Mouse (Mus musculus) C2C12 (cell line): ENCODE measurements around the gene Trim10. TPM values are rescaled to one million over a fixed set of nuclear protein-coding genes. Genes with fewer than 3 reads are reported as not detected.

Source experiments
- H3K27me3 ChIP-seq: one replicate; pipeline ENCODE4 v1.6.1; 2011; ENCODE audit not compliant: control insufficient read depth, insufficient read depth, insufficient read length
- H3K36me3 ChIP-seq: one replicate; pipeline ENCODE4 v1.6.1; 2011; ENCODE audit not compliant: control insufficient read depth, insufficient read depth
- H3K4me3 ChIP-seq: one replicate; pipeline ENCODE4 v1.5.1; 2011; ENCODE audit warnings: mild to moderate bottlenecking, control low read depth; ENCODE audit not compliant: poor library complexity, insufficient read depth, severe bottlenecking
- H3K79me2 ChIP-seq: one replicate; pipeline ENCODE4 v1.6.1; 2011; ENCODE audit not compliant: control insufficient read depth, insufficient read depth
- H3K79me3 ChIP-seq: one replicate; pipeline ENCODE4 v1.6.1; 2011; ENCODE audit warnings: low read depth, control low read depth
- H3ac ChIP-seq: one replicate; pipeline ENCODE3; 2011; ENCODE audit warnings: low read depth; ENCODE audit not compliant: control insufficient read depth, insufficient read length
- CEBPB ChIP-seq: IDR thresholded peaks from one replicate; pipeline ENCODE4 v1.6.1; 2011; ENCODE audit warnings: low read depth, mild to moderate bottlenecking, control low read depth, moderate library complexity
- CTCF ChIP-seq: IDR thresholded peaks from one replicate; pipeline ENCODE4 v1.5.1; 2011; ENCODE audit not compliant: control insufficient read depth, insufficient read depth, insufficient read length
- FOSL1 ChIP-seq: IDR thresholded peaks from one replicate; pipeline ENCODE4 v1.8.0; 2011; ENCODE audit warnings: mild to moderate bottlenecking, low read length; ENCODE audit not compliant: poor library complexity, insufficient read depth, severe bottlenecking
- MAX ChIP-seq: IDR thresholded peaks from one replicate; pipeline ENCODE4 v1.6.1; 2011; ENCODE audit warnings: mild to moderate bottlenecking, control low read depth
- MYOD1 ChIP-seq: IDR thresholded peaks from one replicate; pipeline ENCODE4 v1.6.1; 2011; ENCODE audit warnings: low read depth; ENCODE audit not compliant: control insufficient read depth, insufficient read length
- MYOG ChIP-seq: IDR thresholded peaks from one replicate; pipeline ENCODE4 v1.6.1; 2011; ENCODE audit not compliant: control insufficient read depth, insufficient read length; ENCODE audit errors: extremely low read depth
- USF1 ChIP-seq: IDR thresholded peaks from one replicate; pipeline ENCODE4 v1.6.1; 2011; ENCODE audit warnings: low read depth, mild to moderate bottlenecking, control low read depth, moderate library complexity
- polyA plus RNA-seq: library from polyadenylated mRNA; unstranded; fragments of >200 nt; fragmentation: generic; extraction: Trizol; gene quantifications from one replicate; pipeline ENCODE4 v1.2.1, GENCODE M21; 2012; ENCODE audit warnings: missing spikeins

Trim10 gene
- polyA plus RNA-seq, 1 experiment, result not detected

GRCm38 (mm10) chr17:36920239-36920638 lies 50.9 kb downstream of the Trim10 start:
- no peak overlapping the region for H3K4me3 ChIP-seq
- no peaks in the 10 kb centered on the region for H3K79me2 ChIP-seq
- H3K36me3 ChIP-seq, result no peaks in the 10 kb centered on the region
- TF ChIP-seq FOSL1, result no peak
- TF ChIP-seq CTCF, result no peak
- TF ChIP-seq USF1, result no peak
- TF ChIP-seq CEBPB, result no peak
- no peak for TF ChIP-seq MYOG
- no peak for TF ChIP-seq MYOD1
- TF ChIP-seq MAX, result no peak
- H3K27me3 ChIP-seq, result no peaks in the 10 kb centered on the region
- no peaks in the 10 kb centered on the region for H3K79me3 ChIP-seq
- H3ac ChIP-seq, result no peak overlapping the region

GRCm38 (mm10) chr17:36922715-36923114 lies 53.3 kb downstream of the Trim10 start:
- Histone ChIP-seq H3K27me3 (no peaks in the 10 kb centered on the region), H3K36me3 (no peaks in the 10 kb centered on the region), H3ac (no peak overlapping the region), H3K79me2 (no peaks in the 10 kb centered on the region), H3K79me3 (no peaks in the 10 kb centered on the region), H3K4me3 (no peak overlapping the region)
- TF ChIP-seq MYOG, result no peak
- no peak for TF ChIP-seq FOSL1
- TF ChIP-seq MYOD1, result no peak
- no peak for TF ChIP-seq USF1
- no peak for TF ChIP-seq CEBPB
- no peak for TF ChIP-seq MAX
- TF ChIP-seq CTCF, result no peak

- Histone ChIP-seq H3K27me3 (no peaks in the 10 kb centered on the region), H3K79me3 (no peaks in the 10 kb centered on the region), H3ac (no peak overlapping the region), H3K4me3 (no peak overlapping the region), H3K79me2 (no peaks in the 10 kb centered on the region), H3K36me3 (no peaks in the 10 kb centered on the region)
- no peak for TF ChIP-seq CEBPB
These were observed 54.1 kb downstream of the Trim10 start for GRCm38 (mm10) chr17:36923491-36923890.

Other genes with a start within 250 kb of the Trim10 start
- gene H2-M9, start 226.9 kb upstream of the Trim10 start, polyA plus RNA-seq, result not detected
- not detected for gene H2-M1, start 197.4 kb upstream of the Trim10 start, polyA plus RNA-seq
- not detected for gene H2-M10.5, start 96.7 kb upstream of the Trim10 start, polyA plus RNA-seq
- gene H2-M10.6, start 57.4 kb upstream of the Trim10 start, polyA plus RNA-seq, result not detected
- gene Trim26, start 32.4 kb upstream of the Trim10 start, polyA plus RNA-seq, result 15.0 TPM
- gene Trim15, start 2.4 kb upstream of the Trim10 start, polyA plus RNA-seq, result 0.04 TPM
- gene Trim40, start 20.5 kb downstream of the Trim10 start, polyA plus RNA-seq, result not detected
- not detected for gene Trim31, start 28.5 kb downstream of the Trim10 start, polyA plus RNA-seq
- 0.02 TPM for gene Rnf39, start 73.3 kb downstream of the Trim10 start, polyA plus RNA-seq
- gene Ppp1r11, start 82.2 kb downstream of the Trim10 start, polyA plus RNA-seq, result 181 TPM
- gene Znrd1, start 89.0 kb downstream of the Trim10 start, polyA plus RNA-seq, result 93.2 TPM
- gene Znrd1as, start 89.0 kb downstream of the Trim10 start, polyA plus RNA-seq, result 3.2 TPM
- not detected for gene 2410137M14Rik, start 111.7 kb downstream of the Trim10 start, polyA plus RNA-seq
- 0.06 TPM for gene H2-M5, start 120.0 kb downstream of the Trim10 start, polyA plus RNA-seq
- gene Zfp57, start 131.6 kb downstream of the Trim10 start, polyA plus RNA-seq, result 11.6 TPM
- gene Mog, start 153.8 kb downstream of the Trim10 start, polyA plus RNA-seq, result 0.02 TPM
- 6.1 TPM for gene Gabbr1, start 176.4 kb downstream of the Trim10 start, polyA plus RNA-seq
- not detected for gene Olfr90, start 218.9 kb downstream of the Trim10 start, polyA plus RNA-seq
- not detected for gene Olfr91, start 228.7 kb downstream of the Trim10 start, polyA plus RNA-seq